Mouse (Mus musculus) mouse embryonic stem cell (cell line): ENCODE measurements around the gene Cpne8.
"Not testable (repeated sequence)": the region's sequence is repeated elsewhere in the genome, so short reads cannot be mapped to it uniquely, and the experiment has no call there.

Experiments
- in situ Hi-C, 2 experiments: fragments of 300-500 bp; cut with MboI; formaldehyde crosslinking; loops; 1 replicate in 1 of 2; 3 replicates in 1 of 2; pipeline ENCODE4 v1.14.3; 2019 to 2020; ENCODE audit warnings: low sequenced_read_pairs in 2 of 2, low pct_unique_long_range_greater_than_20kb in 1 of 2, mixed read lengths in 1 of 2; ENCODE audit not compliant: unreplicated experiment in 1 of 2

Cpne8 gene

GRCm38 (mm10) chr15:90622005-90622404 is 57.2 kb downstream of the Cpne8 start:
- in situ Hi-C loops: no loop called here

GRCm38 (mm10) chr15:90619736-90620135 is 59.5 kb downstream of the Cpne8 start:
- in situ Hi-C loops: no loop called here

- in situ Hi-C loops: no loop called here
Observed at GRCm38 (mm10) chr15:90616116-90616798, 63.0 kb downstream of the Cpne8 start.

GRCm38 (mm10) chr15:90610767-90611166 is 68.5 kb downstream of the Cpne8 start:
- in situ Hi-C loops: not testable (repeated sequence)

- in situ Hi-C loops: no loop called here
Observed at GRCm38 (mm10) chr15:90609836-90610415, 69.3 kb downstream of the Cpne8 start.

GRCm38 (mm10) chr15:90608368-90608767 is 70.9 kb downstream of the Cpne8 start:
- in situ Hi-C loops: no loop called here

GRCm38 (mm10) chr15:90607181-90607580 is 72.1 kb downstream of the Cpne8 start:
- in situ Hi-C loops: no loop called here

- in situ Hi-C loops: no loop called here
Observed at GRCm38 (mm10) chr15:90603676-90604075, 75.6 kb downstream of the Cpne8 start.

- in situ Hi-C loops: no loop called here
Observed at GRCm38 (mm10) chr15:90597715-90598497, 81.3 kb downstream of the Cpne8 start.

- in situ Hi-C loops: no loop called here
Observed at GRCm38 (mm10) chr15:90595592-90595991, 83.6 kb downstream of the Cpne8 start.

GRCm38 (mm10) chr15:90589587-90589986 is 89.6 kb downstream of the Cpne8 start:
- in situ Hi-C loops: no loop called here

- in situ Hi-C loops: no loop called here
Observed at GRCm38 (mm10) chr15:90577402-90577801, 101.8 kb downstream of the Cpne8 start.

- in situ Hi-C loops: no loop called here
Observed at GRCm38 (mm10) chr15:90569246-90569645, 110.0 kb downstream of the Cpne8 start.

- in situ Hi-C loops: no loop called here
Observed at GRCm38 (mm10) chr15:90568050-90568449, 111.2 kb downstream of the Cpne8 start.

GRCm38 (mm10) chr15:90563996-90564395 is 115.2 kb downstream of the Cpne8 start:
- in situ Hi-C loops: no loop called here

- in situ Hi-C loops: no loop called here
Observed at GRCm38 (mm10) chr15:90561613-90562012, 117.6 kb downstream of the Cpne8 start.

GRCm38 (mm10) chr15:90548589-90548988 is 130.6 kb downstream of the Cpne8 start:
- in situ Hi-C loops: no loop called here

GRCm38 (mm10) chr15:90543447-90543846 is 135.8 kb downstream of the Cpne8 start:
- in situ Hi-C loops: no loop called here

- in situ Hi-C loops: no loop called here
Observed at GRCm38 (mm10) chr15:90542126-90542525, 137.1 kb downstream of the Cpne8 start.
